Mouse (Mus musculus): Measurements from ENCODE around the gene Med16.
"Not testable (repeated sequence)": the region's sequence is repeated elsewhere in the genome, so short reads cannot be mapped to it uniquely, and the experiment has no call there.

Gene Med16

GRCm38 (mm10) chr10:79916808-79917531 lies 8.2 kb upstream of the Med16 start, which contains the start of gene Kiss1r:
Kiss1r (plus strand) TSS chr10:79916971.
- peak; percentile 87 for DNase-seq

- DNase-seq, result peak; percentile 66
These were observed 7.4 kb upstream of the Med16 start for GRCm38 (mm10) chr10:79916081-79916480.

- peak; percentile 47 for DNase-seq
These were observed 6.3 kb upstream of the Med16 start for GRCm38 (mm10) chr10:79914948-79915596.

GRCm38 (mm10) chr10:79914131-79914947 lies 5.6 kb upstream of the Med16 start:
- DNase-seq, result peak; percentile 55

- peak; percentile 56 for DNase-seq
These were observed 3.7 kb upstream of the Med16 start for GRCm38 (mm10) chr10:79912412-79912811.

GRCm38 (mm10) chr10:79910556-79910955 lies 1.8 kb upstream of the Med16 start, which contains the start of gene Gm26602:
Gm26602 (plus strand) TSS chr10:79910856.
- DNase-seq, result peak; percentile 37

- peak; percentile 70 for DNase-seq
These were observed 584 bp upstream of the Med16 start for GRCm38 (mm10) chr10:79909092-79909922.

- DNase-seq, result peak; percentile 62
These were observed 1.3 kb downstream of the Med16 start for GRCm38 (mm10) chr10:79907415-79907814.

- peak; percentile 68 for DNase-seq
These were observed 2.0 kb downstream of the Med16 start for GRCm38 (mm10) chr10:79906712-79907111.

GRCm38 (mm10) chr10:79900951-79901410 lies 7.7 kb downstream of the Med16 start:
- no peak for DNase-seq

GRCm38 (mm10) chr10:79897316-79898245 lies 11.1 kb downstream of the Med16 start:
- no peak for DNase-seq

- no peak for DNase-seq
These were observed 11.9 kb downstream of the Med16 start for GRCm38 (mm10) chr10:79896814-79897213.

- DNase-seq, result no peak
These were observed 12.4 kb downstream of the Med16 start for GRCm38 (mm10) chr10:79896306-79896705.

- peak; percentile 82 for DNase-seq
These were observed 16.1 kb downstream of the Med16 start for GRCm38 (mm10) chr10:79892451-79893118.

- DNase-seq, result no peak
These were observed 18.1 kb downstream of the Med16 start, which contains the start of gene Cfd for GRCm38 (mm10) chr10:79890670-79891069. Cfd (plus strand) TSS chr10:79890853.

GRCm38 (mm10) chr10:79889386-79889785 lies 19.3 kb downstream of the Med16 start:
- no peak for DNase-seq

- DNase-seq, result no peak
These were observed 22.1 kb downstream of the Med16 start for GRCm38 (mm10) chr10:79886611-79887010.

- DNase-seq, result no peak
These were observed 22.7 kb downstream of the Med16 start, which contains the start of gene Elane for GRCm38 (mm10) chr10:79886054-79886453. Elane (plus strand) TSS chr10:79886247.

GRCm38 (mm10) chr10:79884938-79885337 lies 23.8 kb downstream of the Med16 start:
- not testable (repeated sequence) for DNase-seq

GRCm38 (mm10) chr10:79884446-79884845 lies 24.3 kb downstream of the Med16 start:
- peak; percentile 55 for DNase-seq
